Mouse (Mus musculus) limb, embryonic 13.5 days (tissue): ENCODE results near the gene Gp1bb. TPM values are rescaled to one million over a fixed set of nuclear protein-coding genes. Genes with fewer than 3 reads are reported as not detected.
A peak's percentile ranks its signal among the peaks of the same experiment; 100 is the strongest.

Source experiments
- ATAC-seq: fragments of 200-750 bp; cut with Nextera tagmentation; 2 replicates; pipeline ENCODE4 v1.8.0; 2017; ENCODE audit warnings: low read depth, moderate number of reproducible peaks, moderate TSS enrichment; ENCODE audit not compliant: low FRiP score
- H3K27ac ChIP-seq: fragments of 300-500 bp; sonication (generic); 2 replicates; pipeline ENCODE4 v1.5.1; 2015; ENCODE audit warnings: inconsistent platforms, mild to moderate bottlenecking, moderate library complexity
- H3K27me3 ChIP-seq: fragments of 300-500 bp; sonication (generic); 2 replicates; pipeline ENCODE4 v1.6.1; 2015; ENCODE audit warnings: mild to moderate bottlenecking, inconsistent platforms
- H3K36me3 ChIP-seq: fragments of 300-500 bp; sonication (generic); 2 replicates; pipeline ENCODE4 v1.6.1; 2015; ENCODE audit warnings: inconsistent platforms, mild to moderate bottlenecking, moderate library complexity
- H3K4me1 ChIP-seq: fragments of 300-500 bp; sonication (generic); 2 replicates; pipeline ENCODE4 v1.6.1; 2015; ENCODE audit warnings: inconsistent platforms
- H3K4me2 ChIP-seq: fragments of 300-500 bp; sonication (generic); replicated peaks from 2 replicates; pipeline ENCODE4 v1.6.1; 2015; ENCODE audit warnings: inconsistent platforms, mild to moderate bottlenecking, moderate library complexity
- H3K4me3 ChIP-seq: fragments of 300-500 bp; sonication (generic); 2 replicates; pipeline ENCODE4 v1.5.1; 2015; ENCODE audit warnings: moderate library complexity, mild to moderate bottlenecking, inconsistent platforms
- H3K9ac ChIP-seq: fragments of 300-500 bp; sonication (generic); 2 replicates; pipeline ENCODE4 v1.6.1; 2015; ENCODE audit warnings: mild to moderate bottlenecking, inconsistent platforms
- H3K9me3 ChIP-seq: fragments of 300-500 bp; sonication (generic); 2 replicates; pipeline ENCODE4 v1.6.1; 2016; ENCODE audit warnings: inconsistent platforms
- WGBS: fragments of 180-500 bp; shearing (Covaris S2); methylation state at CpG from one replicate; pipeline ENCODE4 v1.1.7; 2015; 5-methylcytosine and 5-hydroxymethylcytosine counted together
- polyA plus RNA-seq: library from polyadenylated mRNA; unstranded; fragments of >200 nt; fragmentation: Nextera tagmentation; extraction: Ambion mirVana; gene quantifications from 2 replicates; pipeline ENCODE4 v1.2.1, GENCODE M21; 2015

The Gp1bb gene
- polyA plus RNA-seq, 1 experiment from 2014 or later: 2.6 TPM

GRCm38 (mm10) chr16:18628206-18628947 is 6.2 kb upstream of the Gp1bb start:
- H3K4me2 ChIP-seq: peak overlapping the region; percentile 87
- peaks cover 55% of the 10 kb centered on the region for H3K27me3 ChIP-seq
- H3K9me3 ChIP-seq: no peaks in the 10 kb centered on the region
- H3K9ac ChIP-seq: peak overlapping the region; percentile 86
- peaks cover 21% of the 10 kb centered on the region for H3K36me3 ChIP-seq
- peaks cover 36% of the 10 kb centered on the region for H3K4me1 ChIP-seq
- no peak for ATAC-seq
- H3K4me3 ChIP-seq: peak overlapping the region; percentile 83
- 63% methylated on average over 7 of the region's 7 CpGs for WGBS
- no peak overlapping the region for H3K27ac ChIP-seq

- peaks cover 31% of the 10 kb centered on the region for H3K36me3 ChIP-seq
- ATAC-seq: no peak
- peak overlapping the region; percentile 65; the same call in 1 of the 2 replicates for H3K9ac ChIP-seq
- WGBS: 51% methylated on average over 3 of the region's 3 CpGs
- peak overlapping the region; percentile 57 for H3K4me3 ChIP-seq
- peaks cover 63% of the 10 kb centered on the region for H3K27me3 ChIP-seq
- peaks cover 36% of the 10 kb centered on the region for H3K4me1 ChIP-seq
- no peak overlapping the region for H3K27ac ChIP-seq
- no peaks in the 10 kb centered on the region for H3K9me3 ChIP-seq
- H3K4me2 ChIP-seq: peak overlapping the region; percentile 87
Measured at GRCm38 (mm10) chr16:18627163-18627562, 5.0 kb upstream of the Gp1bb start.

- peaks cover 68% of the 10 kb centered on the region for H3K27me3 ChIP-seq
- ATAC-seq: peak; percentile 24
Measured at GRCm38 (mm10) chr16:18626376-18626878, 4.2 kb upstream of the Gp1bb start, which contains the start of gene Gm49601. Gm49601 (minus strand) TSS chr16:18626427.

GRCm38 (mm10) chr16:18625791-18626311 is 3.6 kb upstream of the Gp1bb start:
- WGBS: 14% methylated on average over 26 of the region's 26 CpGs
- H3K4me1 ChIP-seq: peaks cover 49% of the 10 kb centered on the region

More at GRCm38 (mm10) chr16:18626376-18626878, 4.2 kb upstream of the Gp1bb start, which contains the start of gene Gm49601:
- H3K4me3 ChIP-seq: peak within 1 kb of the TSS; percentile 57
- WGBS: under 1% methylated on average over 65 of the region's 65 CpGs
- H3K9me3 ChIP-seq: no peaks in the 10 kb centered on the region
- H3K27ac ChIP-seq: no peak within 1 kb of the TSS
- H3K9ac ChIP-seq: peak within 1 kb of the TSS; percentile 65
- H3K4me2 ChIP-seq: peak within 1 kb of the TSS; percentile 87
- H3K36me3 ChIP-seq: peaks cover 31% of the 10 kb centered on the region
- peaks cover 43% of the 10 kb centered on the region for H3K4me1 ChIP-seq

GRCm38 (mm10) chr16:18625097-18625496 is 2.9 kb upstream of the Gp1bb start:
- H3K27ac ChIP-seq: no peak overlapping the region
- peaks cover 31% of the 10 kb centered on the region for H3K36me3 ChIP-seq
- ATAC-seq: no peak
- peaks cover 81% of the 10 kb centered on the region for H3K27me3 ChIP-seq
- H3K9me3 ChIP-seq: no peaks in the 10 kb centered on the region
- H3K9ac ChIP-seq: no peak overlapping the region
- WGBS: 56% methylated on average over 14 of the region's 14 CpGs
- H3K4me1 ChIP-seq: peaks cover 54% of the 10 kb centered on the region
- no peak overlapping the region; the same call in 1 of the 2 replicates for H3K4me3 ChIP-seq
- no peak overlapping the region for H3K4me2 ChIP-seq

More at GRCm38 (mm10) chr16:18625791-18626311, 3.6 kb upstream of the Gp1bb start:
- ATAC-seq: peak; percentile 4; the same call in 1 of the 2 replicates
- no peak overlapping the region for H3K27ac ChIP-seq
- no peaks in the 10 kb centered on the region for H3K9me3 ChIP-seq
- H3K4me2 ChIP-seq: peak overlapping the region; percentile 87
- peak overlapping the region; percentile 65 for H3K9ac ChIP-seq
- H3K36me3 ChIP-seq: peaks cover 31% of the 10 kb centered on the region
- H3K27me3 ChIP-seq: peaks cover 74% of the 10 kb centered on the region
- peak overlapping the region; percentile 57 for H3K4me3 ChIP-seq

GRCm38 (mm10) chr16:18624641-18625040 is 2.4 kb upstream of the Gp1bb start:
- Histone ChIP-seq H3K27ac (no peak overlapping the region), H3K9me3 (no peaks in the 10 kb centered on the region), H3K9ac (no peak overlapping the region), H3K27me3 (peaks cover 86% of the 10 kb centered on the region), H3K4me3 (no peak overlapping the region), H3K36me3 (peaks cover 31% of the 10 kb centered on the region), H3K4me2 (no peak overlapping the region), H3K4me1 (peaks cover 54% of the 10 kb centered on the region)
- no peak for ATAC-seq
- 46% methylated on average over 15 of the region's 15 CpGs for WGBS

GRCm38 (mm10) chr16:18623751-18624540 is 1.7 kb upstream of the Gp1bb start:
- no peak overlapping the region for H3K4me2 ChIP-seq
- H3K4me1 ChIP-seq: peaks cover 52% of the 10 kb centered on the region
- 50% methylated on average over 15 of the region's 15 CpGs for WGBS
- no peak overlapping the region for H3K9ac ChIP-seq
- H3K36me3 ChIP-seq: peaks cover 31% of the 10 kb centered on the region
- peaks cover 93% of the 10 kb centered on the region for H3K27me3 ChIP-seq
- H3K9me3 ChIP-seq: no peaks in the 10 kb centered on the region
- H3K27ac ChIP-seq: no peak overlapping the region
- no peak for ATAC-seq
- no peak overlapping the region for H3K4me3 ChIP-seq

- 44% methylated on average over 29 of the region's 29 CpGs for WGBS
- H3K27ac ChIP-seq: no peak overlapping the region
- no peak overlapping the region for H3K4me3 ChIP-seq
Measured at GRCm38 (mm10) chr16:18622916-18623750, 930 bp upstream of the Gp1bb start.

GRCm38 (mm10) chr16:18621362-18622001 is 721 bp downstream of the Gp1bb start:
- no peak for ATAC-seq
- 5% methylated on average over 38 of the region's 38 CpGs for WGBS

More at GRCm38 (mm10) chr16:18622916-18623750, 930 bp upstream of the Gp1bb start:
- peaks cover 43% of the 10 kb centered on the region for H3K4me1 ChIP-seq
- no peak overlapping the region for H3K9ac ChIP-seq
- peaks cover 31% of the 10 kb centered on the region for H3K36me3 ChIP-seq
- ATAC-seq: no peak
- H3K27me3 ChIP-seq: peaks cover 96% of the 10 kb centered on the region
- no peak overlapping the region for H3K4me2 ChIP-seq
- no peaks in the 10 kb centered on the region for H3K9me3 ChIP-seq

GRCm38 (mm10) chr16:18620601-18621361 is 1.4 kb downstream of the Gp1bb start:
- Histone ChIP-seq H3K27me3 (peaks cover 92% of the 10 kb centered on the region), H3K9me3 (no peaks in the 10 kb centered on the region), H3K4me1 (peaks cover 32% of the 10 kb centered on the region), H3K36me3 (peaks cover 31% of the 10 kb centered on the region), H3K27ac (no peak overlapping the region), H3K4me2 (peak overlapping the region; percentile 96), H3K4me3 (peak overlapping the region; percentile 56), H3K9ac (peak overlapping the region; percentile 70)
- under 1% methylated on average over 74 of the region's 74 CpGs for WGBS
- ATAC-seq: no peak

More at GRCm38 (mm10) chr16:18621362-18622001, 721 bp downstream of the Gp1bb start:
- Histone ChIP-seq H3K9ac (peak overlapping the region; percentile 70), H3K36me3 (peaks cover 31% of the 10 kb centered on the region), H3K27me3 (peaks cover 93% of the 10 kb centered on the region), H3K4me2 (peak overlapping the region; percentile 96), H3K9me3 (no peaks in the 10 kb centered on the region), H3K4me3 (peak overlapping the region; percentile 56), H3K27ac (no peak overlapping the region), H3K4me1 (peaks cover 39% of the 10 kb centered on the region)
